Mouse (Mus musculus): ENCODE data around the gene Vps33a. TPM values are rescaled to one million over a fixed set of nuclear protein-coding genes. Genes with fewer than 3 reads are reported as not detected.

Gene Vps33a
- 25.7 and 29.7 TPM in 2 replicates for polyA plus RNA-seq (2015; fragmentation: Nextera tagmentation; extraction: Ambion mirVana)

DNA sequence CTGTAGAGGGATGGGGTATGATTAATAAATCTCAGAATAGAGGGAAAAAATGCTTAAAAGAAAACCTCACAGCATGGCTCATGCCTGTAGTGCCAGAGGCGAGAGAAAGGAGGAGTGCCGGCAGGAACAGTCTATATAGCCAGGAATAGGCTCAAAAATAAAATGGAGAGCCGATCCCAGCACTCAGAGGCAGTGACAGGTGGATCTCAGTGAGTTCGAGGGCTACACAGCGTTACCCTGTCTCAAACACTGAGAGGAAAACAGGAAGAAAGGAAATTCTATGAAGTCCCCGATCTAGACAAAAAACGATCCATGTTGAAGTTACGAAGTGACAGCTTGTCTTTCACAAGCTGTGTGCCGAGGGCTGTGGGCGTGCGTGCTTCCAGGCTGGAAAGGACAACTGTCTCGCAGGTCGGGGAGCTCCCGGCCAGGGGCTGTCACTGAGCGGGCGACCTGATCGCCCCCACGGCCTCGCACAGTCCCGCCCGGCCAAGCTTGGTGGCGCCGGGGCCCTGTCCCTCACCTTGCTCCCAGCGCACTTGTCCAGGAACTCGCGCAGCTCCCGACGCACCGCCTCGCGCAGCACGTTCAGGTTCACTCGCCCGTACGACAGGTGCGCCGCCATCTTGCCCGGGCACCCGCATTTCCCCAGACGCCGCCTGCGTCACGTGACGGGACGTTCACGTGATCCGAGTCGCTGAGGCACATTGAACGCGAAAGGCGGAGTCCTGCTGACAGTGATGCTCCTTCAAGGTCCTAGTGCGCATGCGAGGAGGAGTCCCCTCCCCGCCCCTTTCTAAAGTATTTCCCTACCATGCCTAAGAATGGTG is at the start of gene Vps33a:
TSS of gene Vps33a (minus strand) at position 682 of the 830 bp plus-strand sequence.
- peak; percentile 85 for ATAC-seq (ENCODE audit: insufficient number of reproducible peaks, low FRiP score, low TSS enrichment, low read depth)
- H3K27ac ChIP-seq = peak within 1 kb of the TSS; percentile 66
- under 1% methylated on average over 54 of the region's 54 CpGs for WGBS
- H3K9ac ChIP-seq = peak within 1 kb of the TSS; percentile 79
- peak within 1 kb of the TSS; percentile 89 for H3K4me2 ChIP-seq
- no peaks in the 10 kb centered on the region for H3K27me3 ChIP-seq
- H3K4me1 ChIP-seq = peaks cover 13% of the 10 kb centered on the region
- H3K36me3 ChIP-seq = peaks cover 30% of the 10 kb centered on the region
- peak within 1 kb of the TSS; percentile 97 for H3K4me3 ChIP-seq
- H3K9me3 ChIP-seq = no peaks in the 10 kb centered on the region

- H3K36me3 ChIP-seq = peaks cover 59% of the 10 kb centered on the region
- no peaks in the 10 kb centered on the region for H3K9me3 ChIP-seq
- H3K4me3 ChIP-seq = no peak overlapping the region
- no peaks in the 10 kb centered on the region for H3K27me3 ChIP-seq
- ATAC-seq (ENCODE audit: insufficient number of reproducible peaks, low FRiP score, low TSS enrichment, low read depth) = no peak
- no peak overlapping the region for H3K4me2 ChIP-seq
- no peak overlapping the region for H3K27ac ChIP-seq
- no peak overlapping the region for H3K9ac ChIP-seq
- 77% methylated on average over 13 of the region's 13 CpGs for WGBS
- H3K4me1 ChIP-seq = no peaks in the 10 kb centered on the region
These were observed 49.6 kb upstream of the Vps33a start for GRCm38 (mm10) chr5:123622421-123622820.

- ATAC-seq (ENCODE audit: insufficient number of reproducible peaks, low FRiP score, low TSS enrichment, low read depth) = no peak
- Histone ChIP-seq H3K4me1 (no peaks in the 10 kb centered on the region), H3K27ac (no peak overlapping the region), H3K36me3 (peaks cover 75% of the 10 kb centered on the region), H3K27me3 (no peaks in the 10 kb centered on the region), H3K9me3 (no peaks in the 10 kb centered on the region), H3K9ac (no peak overlapping the region), H3K4me2 (no peak overlapping the region), H3K4me3 (no peak overlapping the region)
- 84% methylated on average over 2 of the region's 2 CpGs for WGBS
These were observed 45.7 kb upstream of the Vps33a start for GRCm38 (mm10) chr5:123618558-123618957.

GRCm38 (mm10) chr5:123614246-123614645 is 41.4 kb upstream of the Vps33a start:
- 95% methylated on average over 24 of the region's 24 CpGs for WGBS
- H3K4me1 ChIP-seq = no peaks in the 10 kb centered on the region
- no peaks in the 10 kb centered on the region for H3K27me3 ChIP-seq
- peaks cover 72% of the 10 kb centered on the region for H3K36me3 ChIP-seq
- no peak overlapping the region for H3K9ac ChIP-seq
- H3K27ac ChIP-seq = no peak overlapping the region
- no peak overlapping the region for H3K4me3 ChIP-seq
- H3K4me2 ChIP-seq = no peak overlapping the region
- no peaks in the 10 kb centered on the region for H3K9me3 ChIP-seq
- ATAC-seq (ENCODE audit: insufficient number of reproducible peaks, low FRiP score, low TSS enrichment, low read depth) = no peak

DNA sequence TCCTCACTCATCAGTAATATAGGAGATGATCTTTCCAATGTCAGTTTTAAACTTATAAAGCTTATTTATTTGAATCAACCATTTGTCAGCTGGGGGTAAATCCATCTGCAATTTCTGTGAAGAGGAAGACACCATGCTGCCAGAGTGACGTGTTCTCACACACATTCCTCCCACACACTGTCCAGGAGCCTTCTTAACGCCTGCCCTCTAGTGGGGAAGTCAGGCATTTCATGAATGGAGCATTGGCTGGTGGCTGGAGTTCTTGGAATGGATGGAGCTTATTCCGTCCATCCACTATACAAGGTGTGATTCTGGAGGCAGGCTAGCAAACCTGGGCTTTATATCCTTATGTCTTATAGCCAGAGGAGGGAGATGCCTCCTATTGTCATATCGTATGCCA is 37.0 kb upstream of the Vps33a start:
- 31% methylated on average over 4 of the region's 4 CpGs for WGBS
- no peak for ATAC-seq (ENCODE audit: insufficient number of reproducible peaks, low FRiP score, low TSS enrichment, low read depth)
- H3K9me3 ChIP-seq = no peaks in the 10 kb centered on the region
- H3K36me3 ChIP-seq = peaks cover 72% of the 10 kb centered on the region
- no peak overlapping the region for H3K27ac ChIP-seq
- H3K27me3 ChIP-seq = no peaks in the 10 kb centered on the region
- H3K4me3 ChIP-seq = no peak overlapping the region
- no peak overlapping the region for H3K9ac ChIP-seq
- no peaks in the 10 kb centered on the region for H3K4me1 ChIP-seq
- H3K4me2 ChIP-seq = no peak overlapping the region

DNA sequence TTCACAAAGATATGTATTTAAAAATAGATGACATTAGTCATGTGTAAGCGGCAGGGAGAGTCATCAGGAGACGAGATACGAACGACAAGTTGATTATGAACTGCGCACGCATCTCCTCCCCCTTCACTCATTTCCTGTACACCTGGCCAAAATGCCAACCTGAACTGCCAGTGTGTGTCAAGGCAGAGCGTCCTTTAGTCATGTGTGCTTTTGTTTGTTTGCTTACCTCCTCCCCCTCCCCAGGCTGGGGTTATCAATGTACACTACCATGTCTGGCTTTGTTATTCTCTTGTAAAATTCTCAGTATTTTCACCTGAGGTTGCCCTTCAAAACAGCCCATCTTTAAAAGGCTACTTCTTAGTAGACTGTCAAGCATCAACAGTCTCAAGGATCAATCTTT is 36.6 kb upstream of the Vps33a start:
- H3K27me3 ChIP-seq = no peaks in the 10 kb centered on the region
- 95% methylated on average over 7 of the region's 7 CpGs for WGBS
- H3K27ac ChIP-seq = no peak overlapping the region
- H3K9me3 ChIP-seq = no peaks in the 10 kb centered on the region
- peaks cover 68% of the 10 kb centered on the region for H3K36me3 ChIP-seq
- no peak overlapping the region for H3K9ac ChIP-seq
- H3K4me2 ChIP-seq = no peak overlapping the region
- no peak for ATAC-seq (ENCODE audit: insufficient number of reproducible peaks, low FRiP score, low TSS enrichment, low read depth)
- no peaks in the 10 kb centered on the region for H3K4me1 ChIP-seq
- H3K4me3 ChIP-seq = no peak overlapping the region

DNA sequence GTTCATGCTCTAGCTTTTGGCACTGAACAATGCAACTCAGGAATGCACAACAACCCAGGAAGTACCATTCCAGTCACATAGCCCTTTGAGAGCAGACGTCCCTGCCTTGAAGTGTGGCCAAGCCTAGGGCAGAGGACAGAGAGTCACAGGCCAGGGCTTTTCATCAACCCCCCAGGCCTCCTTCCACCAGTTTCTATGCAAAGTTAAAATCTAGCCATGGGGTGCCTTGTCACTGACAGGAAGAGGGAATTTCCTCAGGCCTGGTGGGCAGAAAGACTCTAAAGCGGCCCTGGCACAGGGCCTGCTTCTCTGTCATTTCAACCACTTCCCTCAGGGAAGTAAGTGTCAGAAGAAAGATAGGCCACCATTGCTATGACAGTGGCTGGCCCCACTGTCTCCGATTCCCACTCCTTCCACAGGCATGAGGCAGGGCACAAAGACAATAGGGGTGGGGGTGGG is 34.4 kb upstream of the Vps33a start:
- Histone ChIP-seq H3K9ac (no peak overlapping the region), H3K9me3 (no peaks in the 10 kb centered on the region), H3K27ac (no peak overlapping the region), H3K36me3 (peaks cover 63% of the 10 kb centered on the region), H3K4me3 (no peak overlapping the region), H3K27me3 (no peaks in the 10 kb centered on the region), H3K4me2 (no peak overlapping the region), H3K4me1 (no peaks in the 10 kb centered on the region)
- WGBS = 78% methylated on average over 3 of the region's 3 CpGs
- no peak for ATAC-seq (ENCODE audit: insufficient number of reproducible peaks, low FRiP score, low TSS enrichment, low read depth)

- Histone ChIP-seq H3K9me3 (no peaks in the 10 kb centered on the region), H3K4me2 (no peak overlapping the region), H3K4me3 (no peak overlapping the region), H3K9ac (no peak overlapping the region), H3K27ac (no peak overlapping the region), H3K36me3 (peaks cover 71% of the 10 kb centered on the region), H3K4me1 (no peaks in the 10 kb centered on the region), H3K27me3 (no peaks in the 10 kb centered on the region)
- 67% methylated on average over 11 of the region's 11 CpGs for WGBS
- no peak for ATAC-seq (ENCODE audit: insufficient number of reproducible peaks, low FRiP score, low TSS enrichment, low read depth)
These were observed 30.7 kb upstream of the Vps33a start for GRCm38 (mm10) chr5:123603496-123603895.

DNA sequence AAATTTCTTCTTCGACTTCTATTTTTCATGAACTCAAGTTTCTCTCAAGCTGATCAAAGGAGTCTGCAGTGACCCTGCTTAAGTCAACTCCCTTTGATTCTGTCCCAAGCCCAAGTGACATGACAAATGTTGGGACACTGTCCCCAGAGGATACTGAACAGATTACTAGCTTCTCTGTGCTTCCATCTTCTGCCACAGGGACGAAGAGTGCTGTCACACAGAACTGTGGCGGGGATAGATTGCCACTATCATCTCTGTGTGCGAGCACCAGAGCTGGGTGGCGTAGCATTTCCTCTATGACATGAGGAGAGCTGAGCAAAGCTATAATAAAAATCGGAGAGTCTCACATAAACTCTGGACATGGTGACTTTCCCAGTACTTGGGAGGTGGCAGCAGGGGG is 29.3 kb upstream of the Vps33a start:
- Histone ChIP-seq H3K27ac (no peak overlapping the region), H3K9me3 (no peaks in the 10 kb centered on the region), H3K9ac (no peak overlapping the region), H3K27me3 (no peaks in the 10 kb centered on the region), H3K4me2 (no peak overlapping the region), H3K36me3 (peaks cover 66% of the 10 kb centered on the region), H3K4me3 (no peak overlapping the region), H3K4me1 (no peaks in the 10 kb centered on the region)
- WGBS = 80% methylated on average over 6 of the region's 6 CpGs
- no peak for ATAC-seq (ENCODE audit: insufficient number of reproducible peaks, low FRiP score, low TSS enrichment, low read depth)

GRCm38 (mm10) chr5:123599319-123599718 is 26.5 kb upstream of the Vps33a start:
- Histone ChIP-seq H3K36me3 (peaks cover 62% of the 10 kb centered on the region), H3K4me3 (no peak overlapping the region), H3K27ac (no peak overlapping the region), H3K9ac (no peak overlapping the region), H3K27me3 (no peaks in the 10 kb centered on the region), H3K4me1 (no peaks in the 10 kb centered on the region), H3K9me3 (no peaks in the 10 kb centered on the region), H3K4me2 (no peak overlapping the region)
- WGBS = 51% methylated on average over 6 of the region's 6 CpGs
- no peak for ATAC-seq (ENCODE audit: insufficient number of reproducible peaks, low FRiP score, low TSS enrichment, low read depth)

GRCm38 (mm10) chr5:123593622-123594280 is 20.9 kb upstream of the Vps33a start:
- Histone ChIP-seq H3K27ac (no peak overlapping the region), H3K4me3 (no peak overlapping the region), H3K9ac (no peak overlapping the region), H3K36me3 (peaks cover 55% of the 10 kb centered on the region), H3K4me2 (no peak overlapping the region), H3K27me3 (no peaks in the 10 kb centered on the region), H3K4me1 (no peaks in the 10 kb centered on the region), H3K9me3 (no peaks in the 10 kb centered on the region)
- WGBS = 80% methylated on average over 10 of the region's 10 CpGs
- no peak for ATAC-seq (ENCODE audit: insufficient number of reproducible peaks, low FRiP score, low TSS enrichment, low read depth)

DNA sequence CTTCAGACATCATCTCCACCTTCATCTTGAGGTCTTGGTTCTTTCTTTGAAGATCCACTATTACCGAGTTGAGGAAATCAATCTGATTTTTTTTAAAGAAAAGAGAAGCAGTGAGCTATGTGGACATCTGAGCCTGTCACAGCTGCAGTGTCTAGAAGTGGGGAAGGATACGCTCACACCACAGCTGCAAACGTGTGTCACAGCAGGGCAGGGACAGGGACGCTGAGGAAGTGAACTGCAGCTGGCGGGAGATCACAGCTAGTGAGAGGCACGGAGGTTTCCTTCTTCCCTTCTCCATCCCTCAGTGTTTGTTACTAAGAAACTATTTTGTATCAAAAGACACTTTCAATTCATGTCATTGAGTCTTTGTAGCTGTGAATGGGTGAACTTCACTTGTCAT is 7.2 kb upstream of the Vps33a start:
- Histone ChIP-seq H3K27ac (no peak overlapping the region), H3K9me3 (no peaks in the 10 kb centered on the region), H3K27me3 (no peaks in the 10 kb centered on the region), H3K36me3 (peaks cover 50% of the 10 kb centered on the region), H3K9ac (no peak overlapping the region), H3K4me2 (no peak overlapping the region), H3K4me3 (no peak overlapping the region), H3K4me1 (no peaks in the 10 kb centered on the region)
- ATAC-seq (ENCODE audit: insufficient number of reproducible peaks, low FRiP score, low TSS enrichment, low read depth) = no peak
- WGBS = 84% methylated on average over 6 of the region's 6 CpGs
